Mouse (Mus musculus) intestine, postnatal 0 days (tissue): ENCODE results near the gene Itpk1. TPM values are rescaled to one million over a fixed set of nuclear protein-coding genes. Genes with fewer than 3 reads are reported as not detected.

Source experiments
- ATAC-seq: fragments of 200-750 bp; cut with Nextera tagmentation; 2 replicates; pipeline ENCODE4 v1.8.0; 2017; ENCODE audit warnings: mild to moderate bottlenecking, moderate TSS enrichment, moderate library complexity
- H3K27ac ChIP-seq: fragments of 300-500 bp; sonication (generic); 2 replicates; pipeline ENCODE4 v1.5.1; 2014; ENCODE audit warnings: mild to moderate bottlenecking, low read depth, low read length, moderate library complexity
- H3K27me3 ChIP-seq: fragments of 300-500 bp; sonication (generic); replicated peaks from 2 replicates; pipeline ENCODE4 v1.6.1; 2014; ENCODE audit warnings: low read length, mixed read lengths; ENCODE audit not compliant: control insufficient read depth, insufficient read depth
- H3K36me3 ChIP-seq: fragments of 300-500 bp; sonication (generic); 2 replicates; pipeline ENCODE4 v1.6.1; 2014; ENCODE audit warnings: mild to moderate bottlenecking, moderate library complexity; ENCODE audit not compliant: control insufficient read depth, insufficient read depth
- H3K4me1 ChIP-seq: fragments of 300-500 bp; sonication (generic); replicated peaks from 2 replicates; pipeline ENCODE4 v1.6.1; 2014; ENCODE audit warnings: antibody characterized with exemption, low read length, mixed read lengths; ENCODE audit not compliant: control insufficient read depth, insufficient read depth
- H3K4me2 ChIP-seq: fragments of 300-500 bp; sonication (generic); replicated peaks from 2 replicates; pipeline ENCODE4 v1.6.1; 2014; ENCODE audit warnings: low read depth, mild to moderate bottlenecking, moderate library complexity
- H3K4me3 ChIP-seq: fragments of 300-500 bp; sonication (generic); 2 replicates; pipeline ENCODE4 v1.5.1; 2014; ENCODE audit warnings: low read depth, low read length
- H3K9ac ChIP-seq: fragments of 300-500 bp; sonication (generic); 2 replicates; pipeline ENCODE4 v1.6.1; 2014; ENCODE audit warnings: mild to moderate bottlenecking, low read depth, low read length
- H3K9me3 ChIP-seq: fragments of 300-500 bp; sonication (generic); 2 replicates; pipeline ENCODE4 v1.6.1; 2016; ENCODE audit warnings: mixed run types; ENCODE audit not compliant: control insufficient read depth
- CTCF ChIP-seq: sonication (generic); IDR thresholded peaks from 2 replicates; pipeline ENCODE4 v1.5.1; 2016; ENCODE audit warnings: low read depth, mild to moderate bottlenecking, control low read depth, antibody characterized with exemption, moderate library complexity
- WGBS: fragments of 180-500 bp; shearing (Covaris S2); extraction: QIAGEN DNeasy Blood & Tissue Kit; methylation state at CpG from one replicate; pipeline ENCODE4 v1.1.7; 2014; 5-methylcytosine and 5-hydroxymethylcytosine counted together
- polyA plus RNA-seq: library from polyadenylated mRNA; unstranded; fragments of >200 nt; fragmentation: Nextera tagmentation; extraction: Ambion mirVana; gene quantifications from 2 replicates; pipeline ENCODE4 v1.2.1, GENCODE M21; 2015

Gene Itpk1
- polyA plus RNA-seq, 1 experiment from 2014 or later = 56.3 TPM

GRCm38 (mm10) chr12:102551186-102551585 lies 153.5 kb downstream of the Itpk1 start:
- Histone ChIP-seq H3K36me3 (no peaks in the 10 kb centered on the region), H3K9ac (no peak overlapping the region), H3K4me3 (no peak overlapping the region), H3K27ac (no peak overlapping the region), H3K4me2 (no peak overlapping the region), H3K9me3 (no peaks in the 10 kb centered on the region), H3K27me3 (peaks cover 28% of the 10 kb centered on the region), H3K4me1 (no peaks in the 10 kb centered on the region)
- ATAC-seq = no peak
- TF ChIP-seq CTCF = no peak
- WGBS = 49% methylated on average over 3 of the region's 3 CpGs

GRCm38 (mm10) chr12:102550529-102550928 lies 154.2 kb downstream of the Itpk1 start:
- Histone ChIP-seq H3K36me3 (no peaks in the 10 kb centered on the region), H3K27ac (no peak overlapping the region), H3K4me1 (no peaks in the 10 kb centered on the region), H3K4me2 (no peak overlapping the region), H3K9me3 (no peaks in the 10 kb centered on the region), H3K27me3 (peaks cover 26% of the 10 kb centered on the region), H3K4me3 (no peak overlapping the region), H3K9ac (no peak overlapping the region)
- no peak for TF ChIP-seq CTCF
- no peak for ATAC-seq
- WGBS = 1% methylated on average over 11 of the region's 11 CpGs

GRCm38 (mm10) chr12:102545122-102545521 lies 159.6 kb downstream of the Itpk1 start:
- ATAC-seq = no peak
- TF ChIP-seq CTCF = no peak
- WGBS = 44% methylated on average over 6 of the region's 6 CpGs
- Histone ChIP-seq H3K27me3 (no peaks in the 10 kb centered on the region), H3K27ac (no peak overlapping the region), H3K9ac (no peak overlapping the region), H3K4me3 (no peak overlapping the region), H3K36me3 (no peaks in the 10 kb centered on the region), H3K4me1 (no peaks in the 10 kb centered on the region), H3K4me2 (no peak overlapping the region), H3K9me3 (no peaks in the 10 kb centered on the region)

- H3K4me1 ChIP-seq = no peaks in the 10 kb centered on the region
- H3K27me3 ChIP-seq = no peaks in the 10 kb centered on the region
- ATAC-seq = no peak
- 83% methylated on average over 7 of the region's 7 CpGs for WGBS
- no peak for TF ChIP-seq CTCF
- H3K4me3 ChIP-seq = no peak overlapping the region
- H3K27ac ChIP-seq = no peak overlapping the region
- no peak overlapping the region for H3K4me2 ChIP-seq
- no peaks in the 10 kb centered on the region for H3K36me3 ChIP-seq
- no peaks in the 10 kb centered on the region for H3K9me3 ChIP-seq
- no peak overlapping the region for H3K9ac ChIP-seq
Observed at GRCm38 (mm10) chr12:102541168-102541567, 163.6 kb downstream of the Itpk1 start.

- no peak overlapping the region for H3K9ac ChIP-seq
- no peaks in the 10 kb centered on the region for H3K27me3 ChIP-seq
- no peaks in the 10 kb centered on the region for H3K9me3 ChIP-seq
- no peak overlapping the region for H3K27ac ChIP-seq
- TF ChIP-seq CTCF = no peak
- WGBS = 77% methylated on average over 8 of the region's 8 CpGs
- H3K36me3 ChIP-seq = no peaks in the 10 kb centered on the region
- no peak overlapping the region for H3K4me2 ChIP-seq
- no peak overlapping the region for H3K4me3 ChIP-seq
- no peak for ATAC-seq
- no peaks in the 10 kb centered on the region for H3K4me1 ChIP-seq
Observed at GRCm38 (mm10) chr12:102540278-102540677, 164.5 kb downstream of the Itpk1 start.

- H3K9me3 ChIP-seq = no peaks in the 10 kb centered on the region
- 48% methylated on average over 1 of the region's 1 CpGs for WGBS
- ATAC-seq = no peak
Observed at GRCm38 (mm10) chr12:102535796-102536195, 168.9 kb downstream of the Itpk1 start.

GRCm38 (mm10) chr12:102527989-102528388 lies 176.7 kb downstream of the Itpk1 start:
- ATAC-seq = no peak
- no peak overlapping the region for H3K4me3 ChIP-seq
- no peaks in the 10 kb centered on the region for H3K4me1 ChIP-seq
- H3K36me3 ChIP-seq = no peaks in the 10 kb centered on the region
- whole genome bisulfite sequencing = 60% methylated on average over 5 of the region's 5 CpGs
- H3K9ac ChIP-seq = no peak overlapping the region
- H3K4me2 ChIP-seq = no peak overlapping the region
- H3K27ac ChIP-seq = no peak overlapping the region
- no peaks in the 10 kb centered on the region for H3K9me3 ChIP-seq
- no peaks in the 10 kb centered on the region for H3K27me3 ChIP-seq
- TF ChIP-seq CTCF = no peak

More at GRCm38 (mm10) chr12:102535796-102536195, 168.9 kb downstream of the Itpk1 start:
- Histone ChIP-seq H3K4me2 (no peak overlapping the region), H3K36me3 (no peaks in the 10 kb centered on the region), H3K4me1 (no peaks in the 10 kb centered on the region), H3K27ac (no peak overlapping the region), H3K4me3 (no peak overlapping the region), H3K27me3 (no peaks in the 10 kb centered on the region), H3K9ac (no peak overlapping the region)
- no peak for TF ChIP-seq CTCF
